Mouse (Mus musculus) limb, embryonic 12.5 days (tissue): ENCODE data around the gene Ankrd54. TPM values are rescaled to one million over a fixed set of nuclear protein-coding genes. Genes with fewer than 3 reads are reported as not detected.

Experiments used
- ATAC-seq: fragments of 200-750 bp; cut with Nextera tagmentation; 2 replicates; pipeline ENCODE4 v1.8.0; 2017; ENCODE audit warnings: low read depth, moderate TSS enrichment; ENCODE audit not compliant: insufficient number of reproducible peaks, insufficient read depth, low FRiP score, low TSS enrichment
- H3K27ac ChIP-seq: fragments of 300-500 bp; sonication (generic); 2 replicates; pipeline ENCODE4 v1.5.1; 2016; ENCODE audit warnings: mild to moderate bottlenecking, moderate library complexity
- H3K27me3 ChIP-seq: fragments of 300-500 bp; sonication (generic); 2 replicates; pipeline ENCODE4 v1.6.1; 2016; ENCODE audit warnings: mild to moderate bottlenecking, moderate library complexity
- H3K36me3 ChIP-seq: fragments of 300-500 bp; sonication (generic); 2 replicates; pipeline ENCODE4 v1.6.1; 2016; ENCODE audit warnings: mild to moderate bottlenecking, moderate library complexity
- H3K4me1 ChIP-seq: fragments of 300-500 bp; sonication (generic); replicated peaks from 2 replicates; pipeline ENCODE4 v1.6.1; 2016
- H3K4me2 ChIP-seq: fragments of 300-500 bp; sonication (generic); 2 replicates; pipeline ENCODE4 v1.6.1; 2016; ENCODE audit warnings: mild to moderate bottlenecking, moderate library complexity
- H3K4me3 ChIP-seq: fragments of 300-500 bp; sonication (generic); replicated peaks from 2 replicates; pipeline ENCODE4 v1.5.1; 2016; ENCODE audit warnings: mild to moderate bottlenecking
- H3K9ac ChIP-seq: fragments of 300-500 bp; sonication (generic); replicated peaks from 2 replicates; pipeline ENCODE4 v1.6.1; 2016; ENCODE audit warnings: mild to moderate bottlenecking, moderate library complexity
- H3K9me3 ChIP-seq: fragments of 300-500 bp; sonication (generic); 2 replicates; pipeline ENCODE4 v1.6.1; 2016; ENCODE audit warnings: mild to moderate bottlenecking, moderate library complexity
- WGBS: fragments of 180-500 bp; shearing (Covaris S2); methylation state at CpG from one replicate; pipeline ENCODE4 v1.1.7; 2016; 5-methylcytosine and 5-hydroxymethylcytosine counted together
- polyA plus RNA-seq: library from polyadenylated mRNA; unstranded; fragments of >200 nt; fragmentation: Nextera tagmentation; extraction: Ambion mirVana; gene quantifications from 2 replicates; pipeline ENCODE4 v1.2.1, GENCODE M21; 2016

Ankrd54 gene
- polyA plus RNA-seq: 63.7 and 67.1 TPM in 2 replicates

DNA sequence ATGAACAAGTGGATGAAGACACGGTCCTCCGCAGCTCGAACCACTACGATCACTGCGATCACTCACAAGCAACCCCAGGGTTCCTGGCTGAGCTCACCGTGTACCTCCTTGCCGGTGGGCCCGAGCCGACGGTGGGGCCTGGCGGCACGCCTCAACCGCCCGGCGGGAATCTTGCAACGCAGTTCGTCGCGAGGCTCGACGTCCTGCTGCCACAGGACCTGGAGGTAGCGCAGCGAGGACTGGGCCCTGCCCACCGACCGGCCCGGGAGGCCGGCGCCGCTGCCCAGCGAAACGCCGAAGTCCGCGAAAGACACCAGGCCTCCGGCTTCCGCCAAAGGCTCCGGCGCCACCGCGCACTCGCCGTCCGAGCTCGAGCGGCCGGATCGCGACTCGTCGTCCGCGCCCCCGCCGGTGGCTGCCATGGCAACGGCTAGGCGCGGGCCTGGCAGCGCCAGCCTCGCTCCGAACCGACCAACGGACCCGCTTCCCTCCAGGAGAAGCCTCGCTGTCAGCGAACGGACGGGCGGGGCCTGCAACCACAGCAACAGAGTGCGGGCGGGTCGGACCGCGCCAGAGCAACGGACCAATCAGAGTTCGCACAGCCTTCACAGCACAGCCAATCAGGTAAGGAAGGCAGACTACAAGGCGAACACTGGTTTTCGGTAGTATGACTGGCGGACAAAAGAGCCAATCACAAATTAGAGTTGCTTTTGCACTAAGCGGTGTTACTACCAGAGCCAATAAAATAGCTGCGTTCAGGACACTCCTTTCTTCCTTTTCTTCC is at the start of gene Ankrd54:
TSS of gene Ankrd54 (minus strand) at position 518 of the 784 bp plus-strand sequence.
- WGBS: under 1% methylated on average over 75 of the region's 80 CpGs
- Histone ChIP-seq H3K27ac (peak within 1 kb of the TSS; percentile 58), H3K4me1 (peaks cover 24% of the 10 kb centered on the region)

GRCm38 (mm10) chr15:79111774-79112173 is 49.1 kb upstream of the Ankrd54 start:
- Histone ChIP-seq H3K36me3 (peaks cover 44% of the 10 kb centered on the region), H3K27ac (no peak overlapping the region), H3K9ac (no peak overlapping the region), H3K4me3 (no peak overlapping the region), H3K9me3 (no peaks in the 10 kb centered on the region), H3K4me2 (no peak overlapping the region), H3K4me1 (peaks cover 36% of the 10 kb centered on the region), H3K27me3 (peaks cover 8% of the 10 kb centered on the region)
- WGBS: 91% methylated on average over 4 of the region's 4 CpGs
- no peak for ATAC-seq

More for the DNA sequence above, at the start of gene Ankrd54:
- Histone ChIP-seq H3K27me3 (no peaks in the 10 kb centered on the region), H3K4me3 (peak within 1 kb of the TSS; percentile 95), H3K36me3 (peaks cover 35% of the 10 kb centered on the region), H3K9ac (peak within 1 kb of the TSS; percentile 89), H3K9me3 (no peaks in the 10 kb centered on the region), H3K4me2 (peak within 1 kb of the TSS; percentile 84)
- ATAC-seq: peak; percentile 98

DNA sequence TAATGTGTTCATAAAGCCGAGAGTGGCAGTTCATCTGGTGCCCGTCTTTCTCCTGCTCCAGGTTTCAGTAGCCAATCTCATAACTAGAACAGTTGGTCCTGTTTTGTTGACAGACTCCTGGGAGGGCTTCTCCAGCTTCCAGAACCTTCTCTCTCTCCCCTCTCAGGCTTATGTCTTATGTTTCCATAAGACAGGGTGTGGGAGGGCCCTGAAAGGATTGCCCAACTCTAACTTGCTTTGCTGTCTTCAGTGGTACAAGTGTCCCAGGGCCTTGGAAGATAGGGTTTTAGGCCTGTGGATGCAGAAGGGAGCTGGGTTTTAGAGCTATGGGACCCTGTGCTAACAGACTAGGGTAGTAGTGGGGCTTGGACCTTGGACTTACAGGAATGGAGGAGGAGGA is 47.8 kb upstream of the Ankrd54 start:
- Histone ChIP-seq H3K9me3 (no peaks in the 10 kb centered on the region), H3K4me1 (peaks cover 36% of the 10 kb centered on the region), H3K27ac (no peak overlapping the region), H3K4me3 (peak overlapping the region; percentile 92), H3K36me3 (peaks cover 32% of the 10 kb centered on the region), H3K27me3 (peaks cover 8% of the 10 kb centered on the region), H3K9ac (no peak overlapping the region; the same call in 1 of the 2 replicates), H3K4me2 (peak overlapping the region; percentile 96)
- WGBS: 57% methylated on average over 2 of the region's 2 CpGs
- no peak for ATAC-seq

DNA sequence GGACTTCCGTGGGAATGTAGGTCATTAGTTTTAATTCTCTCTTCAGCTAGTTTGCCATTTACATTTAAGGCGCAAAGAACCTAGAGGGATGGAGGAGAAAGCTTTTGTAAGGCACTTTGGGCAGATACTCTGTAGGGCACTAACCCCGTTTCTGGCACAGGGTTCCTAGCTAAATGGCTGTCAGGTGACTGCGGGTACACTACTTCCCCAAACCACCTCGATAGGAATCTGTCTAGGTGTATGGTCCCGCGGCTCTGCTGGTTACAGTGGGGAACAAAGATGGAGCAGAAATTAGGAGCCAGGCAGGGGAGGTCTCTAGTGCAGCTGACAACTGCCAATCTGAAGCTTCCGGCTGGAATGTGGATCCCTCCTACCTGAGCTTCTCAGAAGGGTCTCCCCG is 47.3 kb upstream of the Ankrd54 start:
- ATAC-seq: no peak

GRCm38 (mm10) chr15:79109321-79109934 is 46.7 kb upstream of the Ankrd54 start:
- peak; percentile 9; the same call in 1 of the 2 replicates for ATAC-seq
- Histone ChIP-seq H3K9ac (peak overlapping the region; percentile 89), H3K27me3 (peaks cover 8% of the 10 kb centered on the region), H3K4me1 (peaks cover 36% of the 10 kb centered on the region), H3K27ac (peak overlapping the region; percentile 93), H3K4me2 (peak overlapping the region; percentile 96), H3K4me3 (peak overlapping the region; percentile 92), H3K9me3 (no peaks in the 10 kb centered on the region), H3K36me3 (peaks cover 21% of the 10 kb centered on the region; the same call in 1 of the 2 replicates)
- WGBS: under 1% methylated on average over 46 of the region's 46 CpGs

More for the DNA sequence above, 47.3 kb upstream of the Ankrd54 start:
- Histone ChIP-seq H3K4me1 (peaks cover 36% of the 10 kb centered on the region), H3K27ac (no peak overlapping the region), H3K27me3 (peaks cover 8% of the 10 kb centered on the region), H3K4me2 (peak overlapping the region; percentile 96), H3K36me3 (peaks cover 27% of the 10 kb centered on the region), H3K9me3 (no peaks in the 10 kb centered on the region), H3K9ac (peak overlapping the region; percentile 89), H3K4me3 (peak overlapping the region; percentile 92)
- 18% methylated on average over 9 of the region's 9 CpGs for WGBS

DNA sequence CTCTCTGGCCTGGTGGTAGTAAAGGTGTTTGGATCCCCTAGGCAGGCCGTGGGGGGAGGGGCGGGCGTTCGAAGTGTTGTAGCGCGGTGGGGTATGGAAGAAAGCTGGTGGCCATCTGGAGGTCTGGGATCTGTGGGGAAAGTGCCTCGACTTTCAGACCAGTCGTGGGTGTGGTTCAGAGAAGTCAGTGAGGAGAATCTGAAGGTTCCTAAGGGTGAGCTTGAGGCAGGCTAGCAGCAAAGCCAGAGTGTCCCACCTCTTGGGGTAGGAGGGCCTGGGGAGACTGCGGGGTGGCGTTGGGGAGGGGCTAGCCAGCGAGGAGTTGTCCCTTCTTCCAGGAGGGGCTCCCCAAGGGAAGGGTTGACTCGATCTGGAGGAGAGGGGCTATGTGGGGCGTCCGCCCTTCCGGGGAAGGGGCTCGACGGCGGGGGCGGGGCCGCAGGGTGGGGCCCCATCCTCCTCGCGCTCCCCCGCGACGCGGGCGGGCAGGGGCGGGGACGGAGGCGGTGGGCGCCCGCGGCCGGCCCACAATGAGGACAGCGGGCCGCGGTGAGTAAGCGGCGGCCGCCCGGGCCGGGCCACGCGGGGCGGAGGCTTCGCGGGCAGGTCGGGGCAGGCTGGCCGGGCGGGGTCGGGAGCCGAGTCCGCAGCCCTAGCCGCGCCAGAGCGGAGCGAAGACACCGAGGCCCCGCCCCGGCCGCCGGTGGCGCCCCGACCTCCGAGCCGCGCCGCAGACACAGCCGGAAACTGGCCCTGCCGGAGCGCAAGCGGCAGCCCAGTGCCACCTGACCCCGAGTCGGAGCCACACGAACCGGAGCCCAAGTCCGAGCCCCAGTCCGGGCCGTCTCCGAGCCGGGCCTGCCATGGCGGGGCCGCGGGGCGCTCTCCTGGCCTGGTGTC is 46.0 kb upstream of the Ankrd54 start, which contains the start of gene Micall1:
TSS of gene Micall1 (plus strand) at position 478 of the 900 bp plus-strand sequence.
- under 1% methylated on average over 73 of the region's 85 CpGs for WGBS

GRCm38 (mm10) chr15:79107966-79108365 is 45.3 kb upstream of the Ankrd54 start:
- Histone ChIP-seq H3K9ac (peak overlapping the region; percentile 89; the same call in 1 of the 2 replicates), H3K9me3 (no peaks in the 10 kb centered on the region), H3K4me2 (peak overlapping the region; percentile 96), H3K36me3 (peaks cover 10% of the 10 kb centered on the region; the same call in 1 of the 2 replicates), H3K4me3 (peak overlapping the region; percentile 92), H3K27ac (peak overlapping the region; percentile 93), H3K4me1 (peaks cover 36% of the 10 kb centered on the region), H3K27me3 (peaks cover 8% of the 10 kb centered on the region)
- WGBS: 14% methylated on average over 7 of the region's 7 CpGs
- ATAC-seq: no peak

More for the DNA sequence above, 46.0 kb upstream of the Ankrd54 start, which contains the start of gene Micall1:
- Histone ChIP-seq H3K4me2 (peak within 1 kb of the TSS; percentile 96), H3K9ac (peak within 1 kb of the TSS; percentile 89), H3K4me3 (peak within 1 kb of the TSS; percentile 92), H3K4me1 (peaks cover 36% of the 10 kb centered on the region), H3K27ac (peak within 1 kb of the TSS; percentile 93), H3K27me3 (peaks cover 8% of the 10 kb centered on the region), H3K36me3 (peaks cover 16% of the 10 kb centered on the region; the same call in 1 of the 2 replicates), H3K9me3 (no peaks in the 10 kb centered on the region)
- peak; percentile 87 for ATAC-seq

- no peak overlapping the region for H3K27ac ChIP-seq
- 63% methylated on average over 2 of the region's 2 CpGs for WGBS
- no peaks in the 10 kb centered on the region for H3K9me3 ChIP-seq
- H3K4me2 ChIP-seq: no peak overlapping the region
- H3K9ac ChIP-seq: no peak overlapping the region
- peaks cover 7% of the 10 kb centered on the region for H3K27me3 ChIP-seq
- ATAC-seq: no peak
- H3K36me3 ChIP-seq: no peaks in the 10 kb centered on the region
- no peak overlapping the region for H3K4me3 ChIP-seq
- H3K4me1 ChIP-seq: peaks cover 35% of the 10 kb centered on the region
These were observed 43.1 kb upstream of the Ankrd54 start for GRCm38 (mm10) chr15:79105804-79106203.

DNA sequence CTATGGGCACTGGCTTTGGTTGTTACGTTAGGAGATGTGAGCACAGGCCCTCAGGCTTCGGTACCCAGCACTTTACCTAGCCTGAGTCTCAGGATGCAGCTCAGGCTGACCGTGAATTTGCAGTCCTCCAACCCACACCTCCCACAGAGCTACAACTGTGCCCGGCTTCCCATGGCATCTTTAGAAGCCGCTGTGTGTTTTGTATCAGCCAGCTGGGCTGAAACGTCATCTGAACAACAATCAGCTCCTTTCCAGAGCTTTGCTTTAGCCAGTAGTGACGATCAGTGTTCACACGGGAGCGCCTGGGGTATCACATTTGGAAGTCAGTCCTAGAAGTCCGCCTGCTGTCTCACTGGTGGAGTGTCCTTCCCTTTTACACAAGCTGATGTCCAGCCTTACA is 40.6 kb upstream of the Ankrd54 start:
- Histone ChIP-seq H3K4me2 (no peak overlapping the region), H3K27me3 (no peaks in the 10 kb centered on the region)
- WGBS: 76% methylated on average over 10 of the region's 10 CpGs

DNA sequence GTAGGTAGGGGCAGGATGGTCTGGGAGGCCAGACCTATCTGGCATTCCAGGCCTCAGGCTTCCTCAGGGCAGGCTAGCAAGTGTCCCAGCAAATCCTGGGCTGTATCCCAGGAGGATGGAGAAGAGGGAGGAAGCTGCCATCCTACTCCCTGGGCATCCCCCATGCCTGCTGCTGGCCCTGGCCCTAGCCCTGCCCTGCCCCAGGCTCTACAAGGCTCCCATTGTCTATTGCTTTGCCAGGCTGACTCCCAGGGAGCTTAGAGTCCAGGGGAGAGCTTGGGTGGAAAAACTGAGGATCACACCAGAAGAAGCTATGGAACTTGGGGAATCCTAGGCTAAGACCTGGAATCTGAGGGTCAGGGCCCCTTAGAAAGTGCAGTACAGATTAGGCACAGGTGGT is 38.8 kb upstream of the Ankrd54 start:
- no peak for ATAC-seq
- Histone ChIP-seq H3K9ac (0 out of 2 replicates have a peak overlapping the region, but pooled peaks have one; percentile 12), H3K27me3 (no peaks in the 10 kb centered on the region), H3K36me3 (no peaks in the 10 kb centered on the region), H3K4me1 (peaks cover 27% of the 10 kb centered on the region), H3K4me3 (no peak overlapping the region), H3K4me2 (no peak overlapping the region), H3K9me3 (no peaks in the 10 kb centered on the region), H3K27ac (peak overlapping the region; percentile 31; the same call in 1 of the 2 replicates)

More for the DNA sequence above, 40.6 kb upstream of the Ankrd54 start:
- Histone ChIP-seq H3K36me3 (no peaks in the 10 kb centered on the region), H3K4me1 (peaks cover 22% of the 10 kb centered on the region), H3K9me3 (no peaks in the 10 kb centered on the region), H3K27ac (no peak overlapping the region), H3K9ac (no peak overlapping the region), H3K4me3 (no peak overlapping the region)
- ATAC-seq: no peak
